Mouse (Mus musculus) liver, embryonic 11.5 days (tissue): ENCODE data around the gene Grin3a. TPM values are rescaled to one million over a fixed set of nuclear protein-coding genes. Genes with fewer than 3 reads are reported as not detected.

Experiments used
- ATAC-seq: fragments of 200-750 bp; cut with Nextera tagmentation; replicated peaks from 2 replicates; pipeline ENCODE4 v1.8.0; 2017; ENCODE audit warnings: moderate number of reproducible peaks, mild to moderate bottlenecking, moderate TSS enrichment, moderate library complexity; ENCODE audit not compliant: low FRiP score
- DNase-seq: peaks from one replicate; pipeline ENCODE4 v3.0.0-alpha.2; 2017; ENCODE audit warnings: low spot score
- H3K27ac ChIP-seq: fragments of 300-500 bp; sonication (generic); 2 replicates; pipeline ENCODE4 v1.5.1; 2014; ENCODE audit warnings: mild to moderate bottlenecking, low read depth, low read length, control low read depth
- H3K27me3 ChIP-seq: fragments of 300-500 bp; sonication (generic); replicated peaks from 2 replicates; pipeline ENCODE4 v1.6.1; 2014; ENCODE audit warnings: low read length, mixed read lengths; ENCODE audit not compliant: control insufficient read depth, insufficient read depth
- H3K36me3 ChIP-seq: fragments of 300-500 bp; sonication (generic); 2 replicates; pipeline ENCODE4 v1.6.1; 2014; ENCODE audit warnings: mild to moderate bottlenecking, low read length, moderate library complexity, mixed read lengths; ENCODE audit not compliant: control insufficient read depth, insufficient read depth
- H3K4me1 ChIP-seq: fragments of 300-500 bp; sonication (generic); replicated peaks from 2 replicates; pipeline ENCODE4 v1.6.1; 2014; ENCODE audit warnings: low read length, mixed read lengths; ENCODE audit not compliant: control insufficient read depth, insufficient read depth
- H3K4me2 ChIP-seq: fragments of 300-500 bp; sonication (generic); 2 replicates; pipeline ENCODE4 v1.6.1; 2014; ENCODE audit warnings: mild to moderate bottlenecking, control low read depth, moderate library complexity
- H3K4me3 ChIP-seq: fragments of 300-500 bp; sonication (generic); 2 replicates; pipeline ENCODE4 v1.5.1; 2014; ENCODE audit warnings: low read depth, low read length, control low read depth
- H3K9ac ChIP-seq: fragments of 300-500 bp; sonication (generic); 2 replicates; pipeline ENCODE4 v1.6.1; 2014; ENCODE audit warnings: low read depth, low read length, control low read depth
- H3K9me3 ChIP-seq: fragments of 300-500 bp; sonication (generic); 2 replicates; pipeline ENCODE4 v1.6.1; 2016; ENCODE audit warnings: low read length, inconsistent platforms, mixed read lengths; ENCODE audit not compliant: control insufficient read depth
- WGBS: fragments of 180-500 bp; shearing (Covaris S2); extraction: QIAGEN DNeasy Blood & Tissue Kit; methylation state at CpG from one replicate; pipeline ENCODE4 v1.1.7; 2014; 5-methylcytosine and 5-hydroxymethylcytosine counted together
- polyA plus RNA-seq: library from polyadenylated mRNA; unstranded; fragments of >200 nt; fragmentation: Nextera tagmentation; extraction: Ambion mirVana; gene quantifications from 2 replicates; pipeline ENCODE4 v1.2.1, GENCODE M21; 2014

Grin3a gene
- 0.22 and 0.29 TPM in 2 replicates for polyA plus RNA-seq

DNA sequence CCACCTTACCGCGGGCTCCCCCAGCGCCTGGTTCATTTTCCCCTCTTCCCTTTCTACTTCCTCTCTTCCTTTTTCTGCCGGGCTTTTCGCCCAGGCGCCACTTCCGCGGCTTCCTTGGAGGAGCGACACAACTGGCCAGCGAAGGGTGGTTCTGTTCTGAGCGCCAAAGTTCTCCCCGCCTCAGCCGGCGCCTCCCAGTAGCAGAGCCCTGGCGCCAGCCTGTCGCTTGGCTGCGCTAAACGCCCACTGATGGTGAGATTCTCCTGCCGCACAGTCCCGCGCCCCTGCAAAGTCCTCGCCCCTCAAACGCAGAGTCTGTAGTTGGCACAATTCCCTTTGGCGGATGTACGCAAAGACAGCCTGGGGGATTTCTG, at the start of gene Grin3a:
Gene Grin3a (minus strand): TSS at position 133 of the 374 bp plus-strand sequence.
- Histone ChIP-seq H3K27ac (no peak within 1 kb of the TSS), H3K4me1 (no peaks in the 10 kb centered on the region), H3K4me3 (peak within 1 kb of the TSS; percentile 49), H3K9me3 (no peaks in the 10 kb centered on the region), H3K27me3 (peaks cover 33% of the 10 kb centered on the region), H3K9ac (no peak within 1 kb of the TSS), H3K36me3 (no peaks in the 10 kb centered on the region), H3K4me2 (peak within 1 kb of the TSS; percentile 72)
- DNase-seq (peak; percentile 39), ATAC-seq (peak; percentile 75)
- under 1% methylated on average over 25 of the region's 25 CpGs for WGBS

GRCm38 (mm10) chr4:49891835-49892301, 46.3 kb upstream of the Grin3a start:
- 30% methylated on average over 4 of the region's 4 CpGs for WGBS
- Histone ChIP-seq H3K27ac (no peak overlapping the region), H3K36me3 (no peaks in the 10 kb centered on the region), H3K27me3 (no peaks in the 10 kb centered on the region), H3K4me3 (no peak overlapping the region), H3K4me2 (no peak overlapping the region), H3K9me3 (no peaks in the 10 kb centered on the region), H3K4me1 (no peaks in the 10 kb centered on the region), H3K9ac (no peak overlapping the region)
- DNase-seq (no peak), ATAC-seq (no peak)

DNA sequence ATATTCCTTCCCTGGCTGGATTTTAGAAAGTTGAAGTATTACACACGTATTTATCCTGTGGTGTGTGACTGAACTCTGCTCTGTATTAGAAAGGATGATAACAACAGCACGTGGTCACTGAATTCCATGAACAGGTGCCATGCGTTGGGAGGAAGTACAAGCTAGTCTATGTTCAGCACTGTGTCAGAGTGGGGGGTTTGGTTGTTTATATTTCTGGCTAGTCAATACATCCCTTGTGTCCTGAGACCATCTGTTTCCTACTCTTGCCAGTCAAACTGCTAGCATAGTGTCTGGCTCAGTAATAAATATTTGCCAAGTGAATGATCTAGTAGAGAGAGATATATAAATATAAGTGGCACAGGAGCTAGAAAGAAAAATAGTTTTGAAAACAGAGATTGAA, 31.5 kb upstream of the Grin3a start:
- no peak overlapping the region for H3K4me3 ChIP-seq
- H3K4me2 ChIP-seq: no peak overlapping the region
- WGBS: 62% methylated on average over 3 of the region's 3 CpGs
- no peaks in the 10 kb centered on the region for H3K36me3 ChIP-seq
- H3K9me3 ChIP-seq: no peaks in the 10 kb centered on the region
- no peak overlapping the region for H3K9ac ChIP-seq
- no peak overlapping the region for H3K27ac ChIP-seq
- ATAC-seq: no peak
- DNase-seq: no peak
- no peaks in the 10 kb centered on the region for H3K27me3 ChIP-seq
- no peaks in the 10 kb centered on the region for H3K4me1 ChIP-seq

DNA sequence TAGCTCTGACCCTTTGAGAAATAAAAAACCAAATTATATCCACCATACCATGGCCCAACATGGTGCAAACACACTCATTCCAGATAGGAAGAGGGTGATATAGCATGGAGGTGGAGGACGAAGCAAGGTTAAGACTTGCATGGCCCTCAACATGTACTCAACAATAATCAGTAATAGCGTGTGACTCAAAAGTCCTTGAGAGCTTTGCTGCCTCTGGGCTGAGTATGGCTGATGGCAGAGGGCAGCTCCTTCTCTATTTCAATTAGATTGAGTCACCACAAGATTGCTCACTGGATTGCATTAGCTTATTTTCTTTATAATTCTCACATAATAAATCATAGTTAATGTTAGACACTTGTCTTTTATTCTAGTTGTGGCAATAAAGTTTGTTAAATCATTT, 15.1 kb upstream of the Grin3a start:
- no peak for DNase-seq
- no peaks in the 10 kb centered on the region for H3K4me1 ChIP-seq
- no peak overlapping the region for H3K27ac ChIP-seq
- no peak overlapping the region for H3K4me2 ChIP-seq
- no peak for ATAC-seq
- no peaks in the 10 kb centered on the region for H3K36me3 ChIP-seq
- no peak overlapping the region for H3K4me3 ChIP-seq
- no peaks in the 10 kb centered on the region for H3K27me3 ChIP-seq
- H3K9me3 ChIP-seq: no peaks in the 10 kb centered on the region
- H3K9ac ChIP-seq: no peak overlapping the region
- WGBS: 87% methylated on average over 2 of the region's 2 CpGs

- H3K4me2 ChIP-seq: peak overlapping the region; percentile 72
- H3K27me3 ChIP-seq: peaks cover 33% of the 10 kb centered on the region
- no peak overlapping the region for H3K9ac ChIP-seq
- H3K27ac ChIP-seq: no peak overlapping the region
- H3K4me1 ChIP-seq: no peaks in the 10 kb centered on the region
- WGBS: 1% methylated on average over 63 of the region's 63 CpGs
- H3K4me3 ChIP-seq: peak overlapping the region; percentile 49
- no peaks in the 10 kb centered on the region for H3K9me3 ChIP-seq
- ATAC-seq (0 out of 2 replicates have a peak, but pooled peaks have one; percentile 26), DNase-seq (no peak)
- no peaks in the 10 kb centered on the region for H3K36me3 ChIP-seq
Observed at GRCm38 (mm10) chr4:49844828-49845611, 524 bp downstream of the Grin3a start.

DNA sequence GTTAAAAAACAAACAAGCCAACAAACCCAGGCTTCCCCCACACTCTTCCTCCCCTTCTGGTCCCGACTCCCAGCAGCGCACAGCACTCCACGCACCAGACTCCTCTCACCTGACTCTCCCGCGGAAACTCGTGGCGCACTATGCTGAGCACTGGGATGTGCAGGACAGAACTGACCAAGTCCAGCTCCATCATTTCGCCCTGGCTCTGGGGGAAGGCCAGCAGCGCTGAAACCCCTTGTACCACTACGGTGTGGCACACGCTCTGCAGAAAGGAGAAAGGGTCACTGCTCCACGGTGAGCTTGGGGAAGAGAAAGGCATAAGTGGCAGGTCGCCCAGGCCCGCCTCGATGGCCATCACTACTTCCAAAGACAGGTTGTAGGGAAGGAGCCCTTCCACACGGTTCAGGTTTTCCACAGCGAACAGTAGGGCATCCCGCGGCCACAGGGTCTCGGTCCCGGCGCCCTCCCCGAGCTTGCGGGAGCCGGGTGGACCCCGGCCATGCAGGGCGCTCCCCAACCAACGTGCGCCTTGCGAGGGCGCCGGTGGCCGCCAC, 1.2 kb downstream of the Grin3a start:
- 0 out of 2 replicates have a peak, but pooled peaks have one; percentile 15 for ATAC-seq
- peak overlapping the region; percentile 49 for H3K4me3 ChIP-seq
- no peak overlapping the region for H3K27ac ChIP-seq
- no peak for DNase-seq
- peaks cover 33% of the 10 kb centered on the region for H3K27me3 ChIP-seq
- no peak overlapping the region for H3K9ac ChIP-seq
- WGBS: 4% methylated on average over 33 of the region's 33 CpGs
- H3K4me1 ChIP-seq: no peaks in the 10 kb centered on the region
- H3K36me3 ChIP-seq: no peaks in the 10 kb centered on the region
- peak overlapping the region; percentile 72 for H3K4me2 ChIP-seq
- no peaks in the 10 kb centered on the region for H3K9me3 ChIP-seq

- Histone ChIP-seq H3K36me3 (no peaks in the 10 kb centered on the region), H3K27ac (no peak overlapping the region), H3K9ac (no peak overlapping the region), H3K9me3 (no peaks in the 10 kb centered on the region), H3K4me1 (no peaks in the 10 kb centered on the region), H3K27me3 (peaks cover 33% of the 10 kb centered on the region), H3K4me2 (no peak overlapping the region), H3K4me3 (no peak overlapping the region)
- 30% methylated on average over 6 of the region's 6 CpGs for WGBS
- ATAC-seq (no peak), DNase-seq (no peak)
Observed at GRCm38 (mm10) chr4:49843787-49844186, 1.8 kb downstream of the Grin3a start.

GRCm38 (mm10) chr4:49832035-49832434, 13.5 kb downstream of the Grin3a start:
- ATAC-seq (no peak), DNase-seq (no peak)

GRCm38 (mm10) chr4:49813852-49814251, 31.7 kb downstream of the Grin3a start:
- WGBS: 76% methylated on average over 3 of the region's 3 CpGs
- H3K4me3 ChIP-seq: no peak overlapping the region
- no peaks in the 10 kb centered on the region for H3K4me1 ChIP-seq
- H3K36me3 ChIP-seq: no peaks in the 10 kb centered on the region
- ATAC-seq: no peak
- DNase-seq: no peak
- no peaks in the 10 kb centered on the region for H3K27me3 ChIP-seq
- no peak overlapping the region for H3K4me2 ChIP-seq
- no peak overlapping the region for H3K27ac ChIP-seq
- H3K9me3 ChIP-seq: no peaks in the 10 kb centered on the region
- H3K9ac ChIP-seq: no peak overlapping the region

More at GRCm38 (mm10) chr4:49832035-49832434, 13.5 kb downstream of the Grin3a start:
- H3K4me3 ChIP-seq: no peak overlapping the region
- no peak overlapping the region for H3K27ac ChIP-seq
- H3K9me3 ChIP-seq: no peaks in the 10 kb centered on the region
- no peaks in the 10 kb centered on the region for H3K27me3 ChIP-seq
- no peaks in the 10 kb centered on the region for H3K4me1 ChIP-seq
- no peak overlapping the region for H3K9ac ChIP-seq
- H3K4me2 ChIP-seq: no peak overlapping the region
- H3K36me3 ChIP-seq: no peaks in the 10 kb centered on the region
